Mouse (Mus musculus) liver, embryonic 13.5 days (tissue): ENCODE results near the gene Nr1h2. TPM values are rescaled to one million over a fixed set of nuclear protein-coding genes. Genes with fewer than 3 reads are reported as not detected.

Experiments used
- ATAC-seq: fragments of 200-750 bp; cut with Nextera tagmentation; 2 replicates; pipeline ENCODE4 v1.8.0; 2017; ENCODE audit warnings: low read depth, mild to moderate bottlenecking, moderate number of reproducible peaks, moderate library complexity
- DNase-seq: peaks from one replicate; pipeline ENCODE4 v3.0.0; 2022
- H3K27ac ChIP-seq: fragments of 300-500 bp; sonication (generic); 2 replicates; pipeline ENCODE4 v1.5.1; 2015; ENCODE audit warnings: moderate library complexity, mild to moderate bottlenecking, inconsistent platforms
- H3K27me3 ChIP-seq: fragments of 300-500 bp; sonication (generic); 2 replicates; pipeline ENCODE4 v1.6.1; 2015; ENCODE audit warnings: mild to moderate bottlenecking, inconsistent platforms
- H3K36me3 ChIP-seq: fragments of 300-500 bp; sonication (generic); 2 replicates; pipeline ENCODE4 v1.6.1; 2015; ENCODE audit warnings: mild to moderate bottlenecking, inconsistent platforms
- H3K4me1 ChIP-seq: fragments of 300-500 bp; sonication (generic); replicated peaks from 2 replicates; pipeline ENCODE4 v1.6.1; 2015; ENCODE audit warnings: inconsistent platforms
- H3K4me2 ChIP-seq: fragments of 300-500 bp; sonication (generic); 2 replicates; pipeline ENCODE4 v1.6.1; 2015; ENCODE audit warnings: inconsistent platforms, mild to moderate bottlenecking, moderate library complexity
- H3K4me3 ChIP-seq: fragments of 300-500 bp; sonication (generic); replicated peaks from 2 replicates; pipeline ENCODE4 v1.5.1; 2015; ENCODE audit warnings: mild to moderate bottlenecking, inconsistent platforms
- H3K9ac ChIP-seq: fragments of 300-500 bp; sonication (generic); 2 replicates; pipeline ENCODE4 v1.6.1; 2015; ENCODE audit warnings: mild to moderate bottlenecking, inconsistent platforms
- H3K9me3 ChIP-seq: fragments of 300-500 bp; sonication (generic); replicated peaks from 2 replicates; pipeline ENCODE4 v1.6.1; 2016; ENCODE audit warnings: inconsistent platforms
- WGBS: fragments of 180-500 bp; shearing (Covaris S2); methylation state at CpG from one replicate; pipeline ENCODE4 v1.1.7; 2015; ENCODE audit not compliant: insufficient replicate concordance; 5-methylcytosine and 5-hydroxymethylcytosine counted together
- polyA plus RNA-seq: library from polyadenylated mRNA; unstranded; fragments of >200 nt; fragmentation: Nextera tagmentation; extraction: Ambion mirVana; gene quantifications from 2 replicates; pipeline ENCODE4 v1.2.1, GENCODE M21; 2015

Nr1h2 gene
- polyA plus RNA-seq, 1 experiment from 2014 or later = 40.7 TPM

DNA sequence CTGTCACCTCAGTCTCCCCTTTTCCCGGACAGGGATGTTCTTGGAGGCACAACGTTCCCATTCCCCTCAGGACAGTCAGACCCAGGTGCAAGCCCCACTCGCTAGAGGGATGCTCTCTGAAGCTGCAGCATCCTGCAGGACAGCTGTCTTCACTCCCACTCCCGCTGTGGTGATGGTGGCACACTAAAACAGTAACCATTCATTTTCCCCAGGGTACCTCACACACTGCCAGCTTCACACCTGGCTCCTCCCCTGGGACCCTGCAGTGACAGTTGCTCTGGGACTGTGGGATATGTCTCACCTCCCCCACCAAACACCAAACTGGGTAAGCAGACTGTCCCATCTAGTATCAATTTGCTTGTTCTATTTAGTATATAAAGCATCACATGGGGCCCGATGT lies 6.0 kb downstream of the Nr1h2 start:
- Histone ChIP-seq H3K27me3 (no peaks in the 10 kb centered on the region), H3K4me1 (peaks cover 22% of the 10 kb centered on the region), H3K4me3 (peak overlapping the region; percentile 66), H3K9ac (peak overlapping the region; percentile 83), H3K4me2 (peak overlapping the region; percentile 92), H3K36me3 (peaks cover 71% of the 10 kb centered on the region), H3K9me3 (no peaks in the 10 kb centered on the region), H3K27ac (peak overlapping the region; percentile 85)
- ATAC-seq (no peak), DNase-seq (no peak)
- WGBS = 26% methylated on average over 5 of the region's 5 CpGs

DNA sequence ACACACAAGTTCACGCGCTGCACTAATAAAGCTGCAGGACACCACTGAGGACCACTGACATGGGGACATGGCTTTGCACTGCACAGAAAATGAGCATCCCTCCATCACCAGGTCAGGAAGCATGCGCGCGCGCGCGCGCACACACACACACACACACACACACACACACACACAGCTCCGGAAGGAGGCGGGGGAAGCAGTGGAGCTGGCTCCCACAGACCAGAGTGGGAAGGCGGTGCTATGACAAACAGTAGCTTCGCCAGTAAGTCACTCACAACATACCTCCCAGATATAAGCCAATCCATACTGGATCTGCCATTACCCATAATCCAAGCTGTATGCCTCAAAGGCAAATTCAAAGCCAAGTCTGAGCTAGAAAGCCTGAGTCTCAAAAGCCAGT lies 6.7 kb downstream of the Nr1h2 start:
- peaks cover 17% of the 10 kb centered on the region for H3K4me1 ChIP-seq
- peak overlapping the region; percentile 83 for H3K9ac ChIP-seq
- ATAC-seq (no peak), DNase-seq (no peak)
- no peaks in the 10 kb centered on the region for H3K27me3 ChIP-seq
- H3K9me3 ChIP-seq = no peaks in the 10 kb centered on the region
- peak overlapping the region; percentile 92 for H3K4me2 ChIP-seq
- peak overlapping the region; percentile 85 for H3K27ac ChIP-seq
- H3K4me3 ChIP-seq = peak overlapping the region; percentile 66
- H3K36me3 ChIP-seq = peaks cover 71% of the 10 kb centered on the region
- WGBS = 92% methylated on average over 13 of the region's 13 CpGs

DNA sequence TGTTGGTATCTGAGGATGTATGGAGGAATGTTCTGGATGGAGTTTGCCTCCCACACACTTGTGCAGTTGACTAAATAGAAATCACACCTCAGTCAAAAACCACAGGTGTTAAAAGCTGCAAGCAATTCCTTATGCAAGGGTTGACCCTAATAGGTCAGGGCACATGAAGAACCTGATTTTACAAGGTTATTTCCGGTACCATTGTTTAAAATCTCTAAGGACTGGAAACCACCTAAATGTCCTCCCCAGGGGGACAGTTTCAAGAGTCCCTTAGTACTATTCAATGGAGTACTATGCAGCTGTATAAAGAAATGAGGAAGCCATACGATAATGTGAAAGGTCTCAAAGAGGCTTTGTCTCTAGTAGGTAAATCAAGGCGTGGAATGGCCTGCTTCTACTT lies 7.5 kb downstream of the Nr1h2 start:
- DNase-seq = no peak
- peaks cover 71% of the 10 kb centered on the region for H3K36me3 ChIP-seq

DNA sequence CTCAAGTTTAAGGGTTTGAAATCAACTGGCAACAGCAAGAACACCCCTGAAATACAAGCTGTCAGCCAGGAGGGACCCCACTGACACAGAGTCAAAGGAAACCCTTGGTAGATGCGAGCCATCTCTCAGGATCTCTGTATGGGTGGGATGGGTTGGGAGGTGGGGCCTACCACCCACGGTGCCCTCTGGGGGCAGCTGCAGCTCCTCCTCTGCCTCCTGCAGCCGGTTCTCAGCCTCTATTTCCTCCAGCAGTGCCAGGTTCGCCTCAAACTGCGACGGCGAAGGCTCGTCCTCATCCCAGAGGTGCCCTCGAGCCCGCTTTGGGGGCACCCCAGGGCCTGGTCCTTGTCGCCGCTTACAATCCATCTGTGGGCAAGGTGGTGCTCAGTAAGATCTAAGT lies 10.7 kb downstream of the Nr1h2 start:
- no peak overlapping the region for H3K27ac ChIP-seq
- H3K4me3 ChIP-seq = no peak overlapping the region
- H3K27me3 ChIP-seq = no peaks in the 10 kb centered on the region
- ATAC-seq = no peak
- H3K4me1 ChIP-seq = peaks cover 16% of the 10 kb centered on the region
- H3K36me3 ChIP-seq = peaks cover 83% of the 10 kb centered on the region
- H3K9me3 ChIP-seq = no peaks in the 10 kb centered on the region
- WGBS = 73% methylated on average over 12 of the region's 12 CpGs
- H3K4me2 ChIP-seq = no peak overlapping the region
- no peak overlapping the region for H3K9ac ChIP-seq
- DNase-seq = no peak

More for the DNA sequence above, 7.5 kb downstream of the Nr1h2 start:
- Histone ChIP-seq H3K4me1 (peaks cover 17% of the 10 kb centered on the region), H3K27me3 (no peaks in the 10 kb centered on the region), H3K9ac (no peak overlapping the region), H3K27ac (no peak overlapping the region), H3K4me3 (no peak overlapping the region), H3K9me3 (no peaks in the 10 kb centered on the region), H3K4me2 (no peak overlapping the region)
- no peak for ATAC-seq
- 92% methylated on average over 3 of the region's 3 CpGs for WGBS

DNA sequence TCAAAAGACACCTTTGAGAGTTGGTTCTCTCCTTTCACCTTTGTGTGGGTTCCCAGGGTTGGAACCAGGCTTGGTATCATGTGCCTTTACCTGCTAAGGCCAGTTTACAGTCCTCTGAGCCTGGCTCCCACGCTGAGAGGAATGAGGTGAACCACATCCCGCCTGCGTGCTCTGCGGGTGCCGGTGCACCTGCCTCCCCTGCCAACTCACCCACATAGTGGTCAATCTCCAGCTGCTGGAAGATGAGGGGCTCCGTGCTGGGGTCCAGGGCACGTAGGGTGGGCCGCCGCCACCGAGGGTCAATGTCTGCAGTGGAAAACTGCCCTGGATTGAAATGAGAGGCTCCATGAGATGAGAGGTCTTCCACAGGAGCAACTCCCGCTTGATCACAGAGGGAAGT lies 11.2 kb downstream of the Nr1h2 start:
- no peak overlapping the region for H3K4me2 ChIP-seq
- no peak overlapping the region for H3K27ac ChIP-seq
- peaks cover 11% of the 10 kb centered on the region for H3K4me1 ChIP-seq
- no peak overlapping the region for H3K4me3 ChIP-seq
- no peaks in the 10 kb centered on the region for H3K27me3 ChIP-seq
- no peak overlapping the region for H3K9ac ChIP-seq
- ATAC-seq (no peak), DNase-seq (no peak)
- peaks cover 88% of the 10 kb centered on the region for H3K36me3 ChIP-seq
- no peaks in the 10 kb centered on the region for H3K9me3 ChIP-seq
- 86% methylated on average over 11 of the region's 11 CpGs for WGBS

DNA sequence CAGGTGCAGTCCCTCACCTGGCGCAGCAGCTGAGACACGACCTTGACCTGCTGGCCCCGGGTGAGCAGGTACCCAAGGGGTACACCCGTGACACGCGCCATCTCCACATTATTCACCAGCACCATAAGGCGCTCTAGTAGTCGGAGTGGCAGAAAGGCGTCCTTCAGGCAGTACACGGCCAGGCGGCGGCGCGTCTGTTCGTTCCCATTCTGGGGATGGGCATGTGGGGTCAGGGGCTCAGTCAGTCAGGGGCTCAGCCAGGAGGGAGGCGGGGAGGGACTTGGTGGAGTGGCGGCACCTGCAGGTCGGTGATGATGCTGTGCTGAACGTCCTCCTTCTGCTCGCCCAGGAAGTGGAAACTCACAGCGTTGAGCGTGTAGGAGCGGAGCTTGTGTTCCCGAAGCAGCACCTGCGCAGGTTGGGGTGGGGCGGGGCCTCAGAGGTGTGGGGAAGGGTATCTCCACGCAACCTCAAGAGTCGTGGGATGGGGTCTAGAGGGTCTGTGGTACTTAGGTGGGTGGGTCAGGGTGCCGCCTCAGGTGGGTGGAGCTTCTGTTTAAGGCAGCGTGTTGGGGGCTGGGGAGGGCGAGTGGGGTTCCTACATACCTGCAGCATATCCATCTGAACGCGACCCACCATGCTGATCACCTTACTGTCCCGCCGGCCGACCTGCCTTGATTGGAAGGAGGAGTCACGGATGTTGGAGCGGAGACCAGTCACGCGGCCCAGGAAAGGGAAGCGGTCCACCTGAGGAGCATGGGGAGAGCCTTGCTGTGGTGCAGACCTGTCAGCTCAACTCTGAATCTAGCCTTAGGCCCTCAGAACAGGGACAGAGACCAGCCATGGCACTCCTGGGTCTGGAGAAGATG lies 14.8 kb downstream of the Nr1h2 start:
- Histone ChIP-seq H3K9me3 (no peaks in the 10 kb centered on the region), H3K4me1 (no peaks in the 10 kb centered on the region), H3K4me3 (no peak overlapping the region), H3K36me3 (peaks cover 100% of the 10 kb centered on the region), H3K9ac (no peak overlapping the region), H3K4me2 (no peak overlapping the region), H3K27ac (no peak overlapping the region), H3K27me3 (no peaks in the 10 kb centered on the region)
- 89% methylated on average over 41 of the region's 41 CpGs for WGBS
- ATAC-seq (no peak), DNase-seq (no peak)

DNA sequence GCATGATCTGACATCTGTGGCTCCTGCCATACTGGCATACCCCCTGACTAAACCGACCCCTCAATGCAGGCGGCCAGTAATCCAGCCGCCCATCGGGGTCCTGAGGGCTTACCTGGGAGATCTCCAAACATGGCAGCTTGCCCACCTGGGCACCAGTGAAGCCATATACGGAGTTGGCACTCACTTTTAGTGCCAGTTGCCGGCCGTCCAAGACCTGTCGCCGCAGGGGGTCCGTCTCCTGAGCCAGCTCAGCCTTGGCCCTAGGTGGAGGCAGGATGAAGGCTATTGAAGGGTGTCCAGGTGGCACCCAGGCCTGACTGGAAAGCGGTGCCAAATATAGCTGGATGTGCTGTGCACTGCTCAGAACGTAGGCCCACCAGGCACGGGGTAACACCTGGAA lies 16.3 kb downstream of the Nr1h2 start:
- 90% methylated on average over 13 of the region's 13 CpGs for WGBS
- Histone ChIP-seq H3K4me3 (no peak overlapping the region), H3K9ac (no peak overlapping the region), H3K9me3 (no peaks in the 10 kb centered on the region), H3K36me3 (peaks cover 100% of the 10 kb centered on the region), H3K27me3 (no peaks in the 10 kb centered on the region), H3K4me2 (no peak overlapping the region), H3K27ac (no peak overlapping the region), H3K4me1 (peaks cover 14% of the 10 kb centered on the region)
- DNase-seq (no peak), ATAC-seq (no peak)

DNA sequence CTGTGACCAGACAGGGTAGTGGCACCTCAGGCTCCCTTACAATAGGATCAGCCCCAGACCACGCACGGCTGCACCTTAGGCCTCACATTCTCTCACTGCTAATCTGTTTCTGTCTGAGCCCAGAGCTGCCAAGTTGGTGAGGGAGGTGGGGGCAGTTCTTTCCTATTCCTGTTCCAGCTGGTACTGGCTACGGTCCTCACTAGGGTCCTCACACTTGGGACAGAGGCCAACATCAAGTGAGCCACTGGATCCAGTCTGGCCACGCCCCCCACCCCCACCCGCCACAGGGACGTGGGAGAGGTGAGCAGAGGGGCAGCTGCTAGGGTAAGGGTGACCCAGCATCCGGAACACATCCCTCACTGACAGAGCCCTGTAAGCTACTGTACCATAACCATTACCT lies 16.7 kb downstream of the Nr1h2 start:
- Histone ChIP-seq H3K9me3 (no peaks in the 10 kb centered on the region), H3K36me3 (peaks cover 99% of the 10 kb centered on the region), H3K9ac (no peak overlapping the region), H3K27me3 (no peaks in the 10 kb centered on the region), H3K4me2 (no peak overlapping the region), H3K4me1 (peaks cover 16% of the 10 kb centered on the region), H3K4me3 (no peak overlapping the region), H3K27ac (no peak overlapping the region)
- DNase-seq (no peak), ATAC-seq (no peak)
- 76% methylated on average over 7 of the region's 7 CpGs for WGBS

DNA sequence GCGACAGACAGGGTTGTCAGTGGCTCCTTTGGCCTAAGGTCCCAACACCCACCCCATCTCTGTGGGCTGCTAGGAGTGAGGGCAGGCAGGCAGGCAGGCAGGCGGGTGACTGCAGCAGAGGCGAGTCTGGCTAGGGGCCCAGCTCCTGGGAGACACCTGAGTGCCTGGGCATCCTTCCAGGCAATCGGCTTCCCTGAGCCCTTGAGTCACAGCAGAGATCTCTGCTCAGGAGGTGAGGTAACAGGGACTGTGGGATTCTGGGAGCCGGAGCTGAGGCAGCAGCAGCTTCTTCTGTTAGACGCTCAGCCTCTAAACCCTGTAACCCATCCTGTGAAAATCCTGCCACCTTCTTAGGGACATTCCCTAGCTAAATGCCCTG lies 17.2 kb downstream of the Nr1h2 start:
- H3K4me1 ChIP-seq = peaks cover 16% of the 10 kb centered on the region
- no peak overlapping the region for H3K27ac ChIP-seq
- no peak overlapping the region for H3K4me3 ChIP-seq
- H3K9me3 ChIP-seq = no peaks in the 10 kb centered on the region
- no peak overlapping the region for H3K4me2 ChIP-seq
- H3K27me3 ChIP-seq = no peaks in the 10 kb centered on the region
- DNase-seq (no peak), ATAC-seq (no peak)
- H3K9ac ChIP-seq = no peak overlapping the region
- 84% methylated on average over 6 of the region's 6 CpGs for WGBS
- peaks cover 94% of the 10 kb centered on the region for H3K36me3 ChIP-seq

DNA sequence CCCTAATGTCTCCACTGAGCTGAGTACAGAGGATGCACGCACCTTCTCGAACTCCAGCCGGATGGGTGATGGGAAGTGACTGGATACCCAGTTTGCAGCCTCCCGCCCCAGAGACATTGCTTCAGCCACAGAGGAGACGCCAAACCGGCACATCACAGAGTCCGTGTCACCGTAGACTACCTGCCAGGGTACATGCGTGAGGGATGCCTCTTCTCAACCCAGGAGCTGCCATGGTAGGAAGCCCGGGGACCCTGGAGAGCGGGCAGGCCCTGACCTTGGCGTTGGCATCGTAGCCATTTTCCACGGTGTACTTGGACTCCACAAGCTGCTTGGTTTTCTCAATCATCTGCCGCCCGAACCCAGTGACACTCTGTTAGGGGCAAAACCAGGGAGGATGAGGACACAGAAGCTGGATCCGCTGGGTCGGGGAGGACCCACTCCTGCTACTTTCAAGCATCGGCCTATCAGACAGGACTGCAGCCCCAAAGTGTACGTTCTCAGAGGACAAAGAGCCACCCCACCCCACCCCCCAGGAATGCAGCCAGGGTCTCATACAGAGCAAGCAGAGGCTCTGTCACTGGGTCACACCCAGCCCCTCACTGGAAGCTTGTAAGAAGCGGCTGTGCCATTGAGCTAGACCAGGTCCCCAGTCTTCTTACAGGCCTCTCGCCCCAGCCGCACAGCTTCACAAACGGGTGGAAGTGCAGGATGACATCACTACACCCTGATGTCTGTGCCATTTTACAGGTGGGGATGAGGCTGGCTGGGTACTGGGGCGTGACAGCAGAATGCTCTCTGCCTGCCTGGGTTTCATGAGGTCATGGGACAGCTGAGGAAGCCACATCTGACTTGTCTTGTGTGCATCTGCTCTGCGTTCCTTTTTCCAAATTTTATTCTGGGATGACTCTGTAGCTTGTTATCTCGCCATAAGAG lies 17.8 kb downstream of the Nr1h2 start:
- ATAC-seq (no peak), DNase-seq (no peak)
- 90% methylated on average over 27 of the region's 27 CpGs for WGBS
- Histone ChIP-seq H3K27ac (no peak overlapping the region), H3K4me1 (peaks cover 16% of the 10 kb centered on the region), H3K27me3 (no peaks in the 10 kb centered on the region), H3K36me3 (peaks cover 88% of the 10 kb centered on the region), H3K9ac (no peak overlapping the region), H3K4me2 (no peak overlapping the region), H3K9me3 (no peaks in the 10 kb centered on the region), H3K4me3 (no peak overlapping the region)

DNA sequence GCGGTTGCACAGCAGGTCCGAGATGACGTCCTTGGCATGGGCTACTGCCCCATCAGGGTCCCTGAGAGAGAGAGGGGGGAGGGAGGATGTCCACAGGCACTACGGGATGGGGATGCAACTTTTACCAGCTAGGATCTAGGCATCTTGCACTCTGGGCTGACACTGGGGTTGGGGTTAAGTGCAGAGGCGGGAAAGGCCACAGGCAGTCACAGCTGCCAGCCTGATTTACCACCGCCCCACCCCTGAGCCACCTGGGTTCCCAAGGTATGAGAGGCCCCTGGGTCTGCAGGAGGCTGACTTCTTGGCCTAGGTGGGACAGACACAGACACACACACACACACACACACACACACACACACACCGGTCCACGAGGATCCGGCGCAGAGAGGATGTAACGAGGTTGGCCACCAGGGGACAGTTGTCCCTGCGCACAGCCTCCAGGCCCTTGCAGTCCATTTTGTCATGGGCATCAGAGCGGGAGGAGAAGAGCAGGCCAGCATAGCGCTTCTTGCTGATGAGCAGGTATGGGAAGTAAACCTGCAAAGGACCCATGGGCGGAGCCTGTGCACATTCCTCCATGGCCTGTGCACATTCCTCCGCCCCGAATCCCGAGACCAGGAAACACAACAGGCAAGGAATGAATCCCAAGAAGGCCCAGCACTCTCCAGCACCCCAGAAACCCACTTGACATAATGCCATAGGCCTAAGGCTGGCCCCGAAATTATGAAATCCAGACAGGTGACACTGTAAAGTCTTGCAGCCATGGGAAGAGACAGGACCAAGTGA lies 18.9 kb downstream of the Nr1h2 start:
- H3K27me3 ChIP-seq = no peaks in the 10 kb centered on the region
- no peaks in the 10 kb centered on the region for H3K9me3 ChIP-seq
- no peak overlapping the region for H3K4me2 ChIP-seq
- no peak overlapping the region for H3K27ac ChIP-seq
- WGBS = 85% methylated on average over 19 of the region's 19 CpGs
- H3K36me3 ChIP-seq = peaks cover 77% of the 10 kb centered on the region
- no peak for ATAC-seq
- H3K4me1 ChIP-seq = peaks cover 16% of the 10 kb centered on the region
- H3K9ac ChIP-seq = no peak overlapping the region
- DNase-seq = no peak
- no peak overlapping the region for H3K4me3 ChIP-seq
